Mouse (Mus musculus) megakaryocyte, adult 5-6 weeks (primary cell): ENCODE data around the gene Mdc1. TPM values are rescaled to one million over a fixed set of nuclear protein-coding genes. Genes with fewer than 3 reads are reported as not detected.
A peak's percentile ranks its signal among the peaks of the same experiment; 100 is the strongest.
"Not testable (repeated sequence)": the region's sequence is repeated elsewhere in the genome, so short reads cannot be mapped to it uniquely, and the experiment has no call there.

Experiments used
- ATAC-seq: 2 replicates; pipeline ENCODE4 v1.8.0; 2016; ENCODE audit warnings: mild to moderate bottlenecking, inconsistent platforms; ENCODE audit not compliant: poor library complexity, severe bottlenecking
- total RNA-seq, 2 experiments: library from RNA; stranded (forward) in 1 of 2; stranded (reverse) in 1 of 2; fragments of 153-499, 151-499 nt in 1 of 2; fragments of 221-1000, 200-1000 nt in 1 of 2; gene quantifications; 2 replicates each; pipeline versions ENCODE4 v1.2.3 to v1.2.4; 2015 to 2017

Gene Mdc1
- total RNA-seq, 2 experiments from 2014 or later = 17.3 to 37.6 TPM

DNA sequence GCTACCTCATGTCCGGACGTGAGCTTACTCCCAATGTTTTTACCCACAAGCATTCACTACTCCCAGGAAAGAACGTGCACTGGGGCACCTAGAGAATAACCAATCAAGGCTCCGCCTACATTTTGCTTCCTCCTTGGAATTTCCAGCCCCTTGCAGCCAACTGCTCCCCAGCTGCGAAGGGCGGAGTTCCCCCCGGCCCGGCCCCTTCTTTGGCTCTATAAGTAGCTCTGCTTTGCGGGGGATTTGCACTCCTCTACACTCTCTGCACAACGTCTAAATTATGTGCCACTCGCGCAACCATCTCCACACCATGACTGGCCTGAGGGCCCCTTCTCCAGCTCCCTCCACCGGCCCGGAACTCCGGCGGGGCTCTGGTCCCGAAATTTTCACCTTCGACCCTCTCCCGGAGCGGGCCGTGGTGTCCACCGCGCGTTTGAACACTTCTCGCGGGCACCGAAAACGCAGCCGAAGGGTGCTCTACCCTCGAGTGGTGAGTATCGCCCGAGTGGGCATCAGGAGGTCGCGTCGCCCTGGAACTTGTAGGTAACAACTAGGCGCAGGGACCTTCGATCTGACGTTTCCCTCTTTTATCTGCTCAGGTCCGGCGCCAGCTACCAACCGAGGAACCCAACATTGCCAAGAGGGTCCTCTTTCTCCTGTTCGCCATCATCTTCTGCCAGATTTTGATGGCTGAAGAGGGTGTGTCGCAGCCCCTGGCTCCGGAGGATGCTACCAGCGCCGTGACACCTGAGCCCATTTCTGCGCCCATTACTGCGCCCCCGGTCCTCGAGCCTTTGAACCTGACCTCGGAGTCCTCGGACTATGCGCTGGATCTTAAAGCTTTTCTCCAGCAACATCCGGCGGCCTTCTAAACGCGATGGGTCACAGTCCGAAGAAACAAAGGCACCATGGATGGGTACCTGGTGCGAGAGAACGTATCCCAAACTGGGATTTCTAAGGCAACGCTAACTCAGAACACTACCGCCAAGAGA lies 19.6 kb upstream of the Mdc1 start, which contains the start of gene Ier3:
Ier3 (plus strand) TSS at position 246 of the 992 bp plus-strand sequence.
- peak; percentile 53 for ATAC-seq

DNA sequence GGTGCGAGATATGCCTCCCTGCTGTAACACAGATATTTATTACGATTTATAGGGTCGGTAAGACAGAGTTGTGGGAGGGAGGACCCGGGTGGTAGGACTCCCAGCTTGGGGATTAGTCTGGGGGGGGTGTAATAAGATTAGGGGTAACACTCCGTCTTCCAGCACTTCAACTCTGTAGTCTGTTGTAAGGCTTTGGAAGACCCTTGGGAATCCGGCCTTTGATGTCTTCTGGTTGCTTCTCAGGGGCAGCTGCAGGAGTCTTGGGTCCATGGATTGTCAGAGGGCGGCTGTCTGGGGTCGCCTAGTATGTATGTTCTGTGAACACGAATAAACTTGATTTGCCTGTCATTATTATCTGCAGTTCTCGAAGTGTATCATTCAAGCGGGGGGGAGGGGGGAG lies 18.8 kb upstream of the Mdc1 start:
- ATAC-seq = no peak

DNA sequence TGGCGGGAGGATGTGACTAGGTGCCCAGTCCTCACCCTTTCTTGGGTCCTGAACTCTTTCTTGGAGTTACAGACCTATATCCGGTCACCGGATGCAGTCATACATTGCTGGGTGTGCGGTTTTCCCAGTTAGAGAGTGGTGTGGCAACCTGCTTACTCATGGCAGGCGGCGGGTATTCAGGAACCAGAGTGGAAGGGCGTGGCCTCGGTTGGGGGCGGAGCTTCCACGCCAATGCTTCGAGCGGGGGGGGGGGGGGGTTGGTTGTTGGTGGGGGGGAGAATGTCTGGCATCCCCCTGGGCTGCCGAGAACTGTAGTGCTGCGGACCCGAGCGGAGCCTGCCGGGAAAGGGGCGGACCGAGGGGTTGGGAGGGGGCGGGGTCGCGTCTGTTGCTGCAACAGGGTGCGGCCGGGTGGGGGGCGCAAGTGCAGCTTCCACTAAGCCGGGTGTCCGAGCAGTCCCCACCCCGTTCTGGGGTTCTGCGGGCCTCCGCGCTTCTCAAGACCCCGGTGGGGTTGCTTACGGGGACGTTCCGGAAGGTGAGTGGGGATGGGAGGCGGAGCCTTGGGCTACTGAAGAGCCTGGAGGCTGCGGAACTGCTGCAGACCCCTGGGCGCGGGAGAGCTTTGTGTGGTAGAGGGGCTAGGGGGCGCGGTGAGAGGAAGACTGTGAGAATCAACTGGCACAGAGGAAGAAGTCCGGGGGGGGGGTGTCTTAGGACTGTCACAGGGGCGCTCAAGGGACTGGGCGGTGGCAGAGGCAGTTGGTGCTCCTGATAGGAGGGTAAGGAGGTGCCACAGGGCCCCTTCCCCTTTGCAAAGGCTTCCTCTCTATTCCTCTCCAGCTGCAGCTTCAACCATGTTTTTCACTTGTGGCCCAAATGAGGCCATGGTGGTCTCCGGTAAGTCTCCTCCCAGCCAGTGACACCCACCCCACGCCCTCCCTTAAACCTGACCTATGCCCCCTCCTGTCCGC lies 18.1 kb upstream of the Mdc1 start, which contains the start of gene Flot1:
Flot1 (plus strand) TSS at position 267 of the 974 bp plus-strand sequence.
- peak; percentile 75 for ATAC-seq

DNA sequence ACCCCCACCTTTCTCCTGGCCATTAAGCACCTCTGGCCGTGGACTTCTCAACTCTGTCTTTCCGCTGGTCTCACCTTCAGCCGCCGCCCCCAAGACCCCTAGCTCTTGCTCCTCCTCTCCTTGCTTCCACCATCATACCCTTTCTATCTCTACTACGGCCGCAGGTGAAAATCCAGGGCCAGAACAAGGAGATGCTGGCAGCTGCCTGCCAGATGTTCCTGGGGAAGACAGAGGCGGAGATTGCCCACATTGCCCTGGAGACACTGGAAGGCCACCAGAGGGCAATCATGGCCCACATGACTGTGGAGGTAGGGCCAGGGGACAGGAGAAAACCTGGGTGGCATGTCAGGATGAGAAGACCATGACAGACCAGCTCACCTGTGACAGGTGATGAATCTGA lies 16.9 kb upstream of the Mdc1 start:
- ATAC-seq = no peak

DNA sequence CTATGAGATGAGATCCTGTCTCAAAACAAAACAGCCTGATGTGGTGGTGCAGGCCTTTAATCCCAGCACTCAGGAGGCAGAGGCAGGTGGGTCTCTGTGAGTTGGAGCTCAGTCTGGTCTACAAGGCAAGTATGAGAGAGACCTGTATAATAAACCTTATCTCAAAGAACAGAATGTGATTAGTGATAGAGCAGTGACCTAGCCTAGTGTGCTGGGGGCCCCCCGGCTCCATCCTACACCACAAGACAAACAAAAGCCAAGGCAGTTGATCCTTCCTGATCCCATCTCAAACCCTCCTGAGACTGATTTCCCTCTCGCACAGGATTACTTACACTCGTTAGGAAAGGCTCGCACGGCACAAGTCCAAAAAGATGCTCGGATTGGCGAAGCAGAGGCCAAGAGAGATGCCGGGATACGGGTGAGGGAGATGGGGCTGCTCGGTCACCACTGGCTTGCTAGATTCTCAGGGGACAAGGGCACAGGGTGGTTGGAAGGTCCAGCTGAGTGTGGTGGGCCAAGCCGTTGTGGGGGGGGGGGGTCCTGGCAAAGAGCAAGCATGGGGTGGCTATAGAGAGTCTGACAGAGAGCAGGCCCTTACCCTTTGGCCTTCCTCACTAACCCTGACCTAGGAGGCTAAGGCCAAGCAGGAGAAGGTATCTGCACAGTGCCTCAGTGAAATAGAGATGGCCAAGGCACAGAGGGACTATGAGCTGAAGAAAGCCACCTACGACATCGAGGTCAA lies 16.0 kb upstream of the Mdc1 start:
- no peak for ATAC-seq

DNA sequence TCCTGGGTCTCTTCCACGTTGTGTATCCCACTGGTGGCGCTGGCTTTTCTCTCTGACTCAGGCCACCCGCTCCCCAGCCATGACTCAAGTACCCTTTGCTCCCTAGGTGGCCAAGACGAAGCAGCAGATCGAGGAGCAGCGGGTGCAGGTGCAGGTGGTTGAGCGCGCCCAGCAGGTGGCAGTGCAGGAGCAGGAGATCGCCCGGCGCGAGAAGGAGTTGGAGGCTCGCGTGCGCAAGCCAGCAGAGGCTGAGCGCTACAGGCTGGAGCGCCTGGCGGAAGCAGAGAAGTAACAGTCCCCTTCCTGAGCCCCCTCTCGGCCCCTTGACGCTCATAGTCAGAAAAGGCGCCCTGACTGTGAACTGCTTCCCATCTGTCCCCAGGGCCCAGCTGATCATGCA lies 11.6 kb upstream of the Mdc1 start:
- peak; percentile 99 for ATAC-seq

DNA sequence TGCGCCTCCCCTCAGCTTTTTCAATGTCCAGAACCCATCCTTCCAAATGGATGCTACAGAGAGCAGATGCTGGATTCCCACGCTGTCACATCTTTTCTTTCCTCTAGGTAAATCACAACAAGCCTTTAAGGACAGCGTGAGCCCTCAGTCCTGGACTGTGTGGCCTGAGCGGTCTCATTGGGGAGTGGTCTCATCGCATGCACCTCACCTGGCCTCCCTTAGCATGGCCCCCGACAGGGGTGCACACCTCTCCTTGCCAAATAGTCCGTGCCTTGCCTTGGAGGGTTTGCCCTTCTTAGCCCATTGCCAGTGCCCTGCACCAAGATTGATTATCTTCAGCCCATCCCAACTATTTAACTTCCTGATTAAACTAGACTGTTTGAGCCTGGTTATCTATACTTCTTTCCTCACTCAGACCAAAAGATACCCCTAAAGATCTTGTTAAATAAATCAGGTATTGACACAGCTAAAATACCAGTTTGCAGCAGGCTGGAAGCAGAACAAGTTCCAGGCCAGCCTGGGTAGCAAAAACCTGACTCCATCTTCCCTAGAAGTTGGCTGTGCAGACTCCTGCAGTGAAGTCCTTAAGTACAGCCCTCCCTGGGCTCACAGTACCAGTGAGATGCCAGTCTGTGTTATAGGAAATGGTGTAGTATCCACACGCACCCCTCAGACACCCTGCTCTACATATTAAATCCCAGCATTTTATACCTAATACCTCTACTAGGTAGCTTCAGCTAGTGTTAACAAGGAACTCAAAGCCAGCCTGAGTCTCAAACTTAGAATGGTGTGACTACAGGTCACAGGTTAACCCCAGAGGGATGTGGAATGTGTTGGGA lies 8.7 kb upstream of the Mdc1 start:
- ATAC-seq = no peak

DNA sequence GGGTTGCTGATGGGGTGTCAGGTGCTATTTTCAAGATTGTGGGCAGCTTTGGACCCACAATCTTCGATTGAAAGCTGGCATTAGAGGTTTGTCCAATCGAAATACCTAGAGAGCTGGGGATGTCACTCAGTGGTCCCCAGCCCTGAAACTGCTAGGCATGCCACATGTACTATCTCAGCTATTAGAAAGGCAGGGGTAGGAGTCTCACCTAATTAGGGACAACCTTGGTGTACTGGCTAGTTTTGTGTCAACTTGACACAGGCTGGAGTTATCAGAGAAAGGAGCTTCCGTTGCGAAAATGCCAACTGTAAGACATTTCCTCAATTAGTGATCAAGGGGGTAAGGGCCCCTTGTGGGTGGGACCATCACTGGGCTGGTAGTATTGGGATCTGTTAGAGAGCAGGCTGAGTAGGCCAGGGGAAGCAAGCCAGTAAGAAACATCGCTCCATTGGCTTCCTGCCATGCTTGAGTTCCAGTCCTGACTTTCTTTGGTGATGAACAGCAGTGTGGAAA lies 8.0 kb upstream of the Mdc1 start:
- ATAC-seq = no peak

DNA sequence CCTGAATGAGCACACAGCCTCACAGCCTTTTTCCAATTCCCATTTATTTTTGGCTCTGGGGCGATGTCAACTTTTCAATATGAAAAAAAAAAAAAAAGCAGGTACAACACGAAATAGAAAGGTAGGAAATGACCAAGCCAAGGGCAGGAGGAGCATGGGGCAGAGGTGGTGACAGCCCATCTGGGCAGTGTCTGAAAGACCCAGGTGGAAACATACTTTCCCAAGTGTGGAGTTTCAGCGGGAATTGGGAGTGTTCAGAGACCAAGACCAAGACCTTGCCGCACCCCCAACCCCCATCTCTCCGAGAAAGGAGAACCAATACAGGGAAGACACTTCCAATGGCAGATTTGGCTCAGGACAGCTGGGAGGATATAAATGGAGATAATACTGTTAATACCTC lies 7.4 kb upstream of the Mdc1 start:
- ATAC-seq = no peak

DNA sequence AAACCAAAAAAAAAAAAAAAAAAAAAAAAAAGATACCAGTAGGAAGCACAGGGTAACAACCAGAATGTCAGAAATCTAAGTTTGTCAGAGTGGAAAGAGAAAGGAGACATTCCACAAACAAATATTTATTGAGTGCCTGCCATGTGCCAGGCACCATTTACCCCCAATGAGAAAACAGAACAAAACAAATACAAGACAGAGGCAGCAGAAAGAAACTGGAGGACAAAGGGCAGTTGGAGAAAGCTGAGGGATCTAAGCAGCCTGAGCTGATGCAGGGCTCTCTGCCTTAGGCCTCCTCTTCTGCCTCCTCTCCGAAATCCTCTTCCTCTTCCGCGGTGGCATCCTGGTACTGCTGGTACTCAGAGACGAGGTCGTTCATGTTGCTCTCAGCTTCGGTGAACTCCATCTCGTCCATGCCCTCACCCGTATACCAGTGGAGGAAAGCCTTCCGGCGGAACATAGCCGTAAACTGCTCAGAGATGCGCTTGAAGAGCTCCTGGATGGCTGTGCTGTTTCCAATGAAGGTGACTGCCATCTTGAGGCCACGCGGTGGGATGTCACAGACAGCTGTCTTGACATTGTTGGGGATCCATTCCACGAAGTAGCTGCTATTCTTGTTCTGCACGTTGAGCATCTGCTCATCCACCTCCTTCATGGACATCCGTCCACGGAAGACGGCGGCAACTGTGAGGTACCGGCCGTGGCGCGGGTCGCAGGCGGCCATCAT lies 6.5 kb upstream of the Mdc1 start:
- no peak for ATAC-seq

DNA sequence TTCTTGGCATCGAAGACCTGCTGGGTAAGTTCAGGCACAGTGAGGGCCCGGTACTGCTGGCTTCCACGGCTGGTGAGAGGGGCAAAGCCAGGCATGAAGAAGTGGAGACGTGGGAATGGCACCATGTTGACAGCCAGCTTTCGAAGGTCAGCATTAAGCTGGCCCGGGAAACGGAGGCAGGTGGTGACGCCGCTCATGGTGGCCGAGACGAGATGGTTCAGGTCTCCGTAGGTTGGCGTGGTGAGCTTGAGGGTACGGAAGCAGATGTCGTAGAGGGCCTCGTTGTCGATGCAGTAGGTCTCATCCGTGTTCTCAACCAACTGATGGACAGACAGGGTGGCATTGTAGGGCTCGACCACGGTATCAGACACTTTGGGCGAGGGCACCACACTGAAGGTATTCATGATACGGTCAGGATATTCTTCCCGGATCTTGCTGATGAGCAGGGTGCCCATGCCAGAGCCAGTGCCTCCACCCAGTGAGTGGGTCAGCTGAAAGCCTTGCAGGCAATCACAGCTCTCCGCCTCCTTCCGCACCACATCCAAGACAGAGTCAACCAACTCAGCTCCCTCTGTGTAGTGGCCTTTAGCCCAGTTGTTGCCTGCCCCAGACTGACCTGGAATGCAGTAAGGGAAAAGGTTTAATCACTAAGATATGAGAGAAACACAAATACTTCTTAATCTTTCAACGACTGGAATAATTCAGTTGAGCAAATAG lies 5.7 kb upstream of the Mdc1 start:
- ATAC-seq = no peak

DNA sequence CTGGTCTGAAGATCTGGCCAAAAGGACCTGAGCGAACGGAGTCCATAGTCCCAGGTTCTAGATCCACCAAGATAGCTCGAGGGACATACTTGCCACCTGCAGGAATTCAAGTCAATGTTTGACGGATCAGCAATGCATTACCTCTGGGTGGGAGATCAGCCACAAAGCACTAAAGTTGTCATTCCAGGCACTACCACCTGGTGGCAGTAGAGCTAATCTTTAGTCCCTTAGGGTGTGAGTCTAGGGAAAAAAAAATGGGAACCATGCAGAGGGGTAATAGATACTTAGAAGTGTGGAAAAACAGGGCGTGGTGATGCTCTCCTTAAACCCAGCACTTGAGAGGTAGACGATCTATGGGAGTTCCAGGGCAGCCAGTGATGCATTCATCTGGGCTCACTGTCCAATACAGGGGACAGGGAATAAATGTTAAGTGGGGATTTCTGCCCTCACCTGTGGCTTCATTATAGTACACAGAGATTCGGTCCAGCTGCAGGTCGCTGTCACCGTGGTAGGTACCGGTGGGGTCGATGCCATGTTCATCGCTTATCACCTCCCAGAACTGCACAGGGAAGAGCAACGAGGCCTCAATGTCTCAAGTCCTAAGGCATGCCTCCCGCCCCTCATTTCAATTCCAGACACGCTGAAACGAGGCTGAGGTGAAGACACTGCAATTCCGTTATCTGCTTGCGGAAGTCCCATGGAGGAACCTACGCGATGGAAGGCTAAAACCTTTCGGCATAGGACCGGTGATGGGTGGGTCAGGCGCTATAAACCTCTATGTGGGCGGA lies 4.9 kb upstream of the Mdc1 start:
- peak; percentile 38 for ATAC-seq

DNA sequence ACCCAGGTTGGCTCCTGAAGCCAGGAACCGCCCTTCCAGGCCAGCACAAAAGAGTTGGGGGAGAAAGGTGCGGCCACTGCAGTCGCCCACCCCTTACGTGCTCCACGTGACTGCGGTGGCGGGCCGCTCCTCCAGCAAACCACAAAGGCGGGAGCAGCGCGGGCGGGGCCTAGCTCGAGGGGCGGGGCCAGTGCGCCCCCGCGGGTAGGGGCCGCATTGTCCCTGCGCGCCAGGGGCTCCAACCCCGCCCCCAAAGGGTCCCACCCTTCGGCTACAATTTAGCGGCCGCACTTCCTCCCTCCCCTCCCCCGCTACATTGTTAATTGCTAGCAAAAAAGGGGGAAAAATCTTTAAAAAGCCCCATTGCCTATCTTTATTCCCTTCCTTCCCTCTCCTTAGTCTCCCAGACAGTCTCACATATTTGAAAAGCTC lies 4.3 kb upstream of the Mdc1 start:
- ATAC-seq = peak; percentile 9; the same call in 1 of the 2 replicates

DNA sequence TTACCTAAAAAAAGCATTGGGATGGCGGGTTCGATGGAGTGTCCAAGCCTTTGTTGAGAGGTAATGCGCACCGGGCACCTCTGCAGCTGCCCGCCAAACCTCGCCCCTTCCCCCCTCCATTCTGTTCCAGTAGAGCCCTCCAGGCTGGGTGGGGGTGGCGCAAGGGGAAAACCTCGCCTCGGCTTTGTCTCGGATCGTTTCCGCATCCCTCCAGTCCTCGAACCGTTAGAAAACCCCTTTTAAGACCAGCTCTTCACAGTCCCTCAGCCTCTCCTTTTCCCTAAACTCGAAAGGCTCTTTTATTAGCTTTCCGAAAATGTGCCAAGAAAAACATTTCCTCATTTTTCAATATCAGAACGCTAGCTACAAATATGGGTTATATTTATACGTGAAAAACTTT lies 3.8 kb upstream of the Mdc1 start:
- ATAC-seq = no peak

DNA sequence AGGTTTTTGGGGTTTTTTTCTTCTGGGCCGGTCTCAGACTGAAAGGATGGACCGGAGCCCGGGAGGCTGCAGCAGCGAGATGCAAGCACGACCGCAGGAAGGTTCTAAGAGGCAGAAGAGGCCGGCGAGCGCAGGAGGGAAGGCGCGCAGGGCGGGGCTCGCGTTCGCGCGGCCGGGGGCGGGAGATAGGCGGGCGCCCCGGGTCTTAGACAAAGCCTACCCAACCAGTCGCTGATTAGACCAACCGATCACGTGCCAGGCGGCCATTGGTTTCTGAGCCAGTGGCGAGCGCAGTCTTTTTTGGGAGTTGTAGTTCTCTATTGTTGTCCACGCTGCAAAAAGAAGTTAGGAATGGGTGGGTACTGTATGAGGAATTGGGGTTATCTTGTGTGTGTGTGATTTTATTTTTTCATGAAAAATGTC lies 3.2 kb upstream of the Mdc1 start, which contains the start of gene Tubb5:
Tubb5 (minus strand) TSS at position 185 of the 423 bp plus-strand sequence.
- peak; percentile 61 for ATAC-seq

DNA sequence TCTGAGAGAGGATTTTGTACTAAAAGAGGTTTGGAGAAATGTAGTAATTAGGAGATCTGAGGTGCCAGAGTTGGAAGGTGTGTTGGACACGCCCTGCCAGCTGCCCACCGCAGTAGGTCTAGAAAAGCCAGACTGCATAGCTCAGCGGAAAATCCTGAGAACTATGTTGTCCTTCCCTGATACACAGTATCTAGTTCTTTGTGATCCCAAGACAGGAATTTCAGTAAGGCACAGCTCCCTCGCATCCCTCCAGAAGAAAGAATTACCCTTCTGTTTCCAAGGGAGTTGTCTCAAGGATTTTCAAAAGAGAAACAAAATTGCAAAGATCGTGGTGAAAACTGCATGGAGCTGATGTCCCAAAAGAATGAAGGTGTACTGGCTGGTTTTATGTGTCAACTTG lies 2.7 kb upstream of the Mdc1 start:
- ATAC-seq = no peak

DNA sequence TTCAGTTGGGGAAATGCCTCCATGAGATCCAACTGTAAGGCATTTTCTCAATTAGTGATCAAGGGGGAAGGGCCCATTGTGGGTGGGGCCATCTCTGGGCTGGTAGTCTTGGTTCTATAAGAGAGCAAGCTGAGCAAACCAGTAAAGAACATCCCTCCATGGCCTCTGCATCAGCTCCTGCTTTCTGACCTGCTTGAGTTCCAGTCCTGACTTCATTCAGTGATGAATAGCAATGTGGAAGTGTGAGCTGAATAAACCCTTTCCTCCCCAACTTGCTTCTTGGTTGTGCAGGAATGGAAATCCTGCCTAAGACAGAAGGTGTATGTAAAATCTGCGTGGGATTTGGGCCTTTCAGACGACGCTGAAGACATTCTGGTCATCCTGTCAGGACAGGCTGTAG lies 2.3 kb upstream of the Mdc1 start:
- ATAC-seq = not testable (repeated sequence)
